Mouse (Mus musculus): ENCODE data around the gene E330009J07Rik.

- TF ChIP-seq GATA1 (IDR thresholded peaks at IDR 0.05; ENCODE audit: borderline replicate concordance, low read length) (no peak), FLI1 (IDR thresholded peaks at IDR 0.05; ENCODE audit: low read length) (no peak)
Measured at GRCm38 (mm10) chr6:40413565-40413964, 22.4 kb downstream of the E330009J07Rik start.

Measured in megakaryocyte, embryonic 14.5 days (primary cell).